Mouse (Mus musculus): ENCODE data around the gene Rbm10. TPM values are rescaled to one million over a fixed set of nuclear protein-coding genes. Genes with fewer than 3 reads are reported as not detected.

Rbm10 gene
- polyA plus RNA-seq (2012; rRNA removed; ENCODE audit: low replicate concordance): 35.0 and 43.5 TPM in 2 replicates

DNA sequence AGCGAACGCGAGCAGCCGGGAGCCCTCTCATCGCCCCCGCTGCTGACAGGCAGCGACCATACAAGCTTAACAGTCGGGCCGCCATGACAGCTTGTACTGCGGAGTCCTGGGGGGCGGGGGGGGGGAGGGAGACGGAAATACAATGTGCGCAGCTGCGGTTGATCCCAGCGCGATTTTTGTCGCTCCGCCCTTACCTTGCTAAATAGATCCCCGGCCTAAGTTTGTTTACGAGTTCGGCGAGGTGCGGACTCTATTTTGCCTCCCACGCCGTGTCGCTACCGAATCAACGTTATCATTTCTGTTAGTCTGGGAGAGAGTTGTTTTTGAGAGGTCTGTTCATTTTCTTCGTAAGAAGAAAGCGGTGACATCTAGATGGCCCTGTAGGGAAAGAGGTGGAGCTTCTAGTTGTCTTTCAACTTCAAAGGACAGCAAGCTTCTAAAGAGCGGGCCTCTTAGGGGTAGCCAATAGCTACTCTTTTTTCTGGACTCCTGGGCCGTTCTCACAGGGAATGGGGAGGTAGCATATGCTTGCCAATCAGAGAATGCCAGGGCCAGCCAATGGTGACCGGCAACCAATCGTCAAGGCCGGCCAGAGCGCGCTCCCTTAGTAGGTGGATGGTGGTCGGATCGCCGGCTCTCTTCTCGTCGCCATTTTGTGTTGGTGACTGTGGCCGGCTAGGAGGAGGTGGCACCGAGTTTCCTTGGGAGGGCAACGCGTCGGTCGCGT is at the start of gene Rbm10, which contains the start of gene Ndufb11:
Gene Rbm10 (plus strand): TSS at position 328 of the 727 bp plus-strand sequence.
Gene Ndufb11 (minus strand): TSS at position 444 of the 727 bp plus-strand sequence.

GRCm38 (mm10) chrX:20658026-20658652 is 40.8 kb downstream of the Rbm10 start, which contains the start of gene Uba1:
Gene Uba1 (plus strand): TSS chrX:20658326.

DNA sequence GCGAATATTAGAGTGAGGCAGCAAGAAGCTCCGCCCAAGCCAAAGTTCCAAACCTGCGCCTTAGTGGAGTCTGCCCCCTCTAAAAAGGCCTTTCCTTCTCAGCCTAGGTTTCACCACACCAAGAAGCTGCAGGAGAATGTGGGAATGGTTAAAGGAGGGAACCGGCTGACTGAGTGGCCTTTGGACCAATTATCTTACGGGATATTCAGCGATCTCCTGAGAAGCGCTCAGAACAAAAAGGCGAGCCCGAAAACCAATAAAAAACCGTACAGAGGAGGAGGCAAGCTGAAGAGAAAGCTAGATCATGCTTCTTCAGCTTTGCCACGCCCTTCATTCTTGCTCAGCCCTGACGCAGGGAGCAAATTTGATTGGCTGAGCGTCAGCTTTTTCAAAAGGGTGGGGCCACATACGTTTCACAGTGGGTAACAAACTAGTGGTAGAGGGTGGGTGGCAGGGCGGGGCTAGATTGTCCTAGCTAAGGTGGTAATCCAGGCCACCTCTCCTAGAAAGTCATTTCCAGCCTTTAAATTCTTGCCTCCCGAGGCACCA is 70.3 kb downstream of the Rbm10 start, which contains the start of gene Cdk16:
Gene Cdk16 (plus strand): TSS at position 436 of the 549 bp plus-strand sequence.

Other genes with a start within 250 kb of the Rbm10 start
- gene Jade3, start 191.8 kb upstream of the Rbm10 start, polyA plus RNA-seq (2012; rRNA removed; ENCODE audit: low replicate concordance): 0.14 and 0.19 TPM in 2 replicates
- gene Rgn, start 67.7 kb upstream of the Rbm10 start, polyA plus RNA-seq (2012; rRNA removed; ENCODE audit: low replicate concordance): 0.08 and 0.14 TPM in 2 replicates
- 65.7 and 81.8 TPM in 2 replicates for gene Ndufb11, start 116 bp downstream of the Rbm10 start, polyA plus RNA-seq (2012; rRNA removed; ENCODE audit: low replicate concordance)
- gene Uba1, start 40.8 kb downstream of the Rbm10 start, polyA plus RNA-seq (2012; rRNA removed; ENCODE audit: low replicate concordance): 215 and 226 TPM in 2 replicates
- gene Cdk16, start 70.5 kb downstream of the Rbm10 start, polyA plus RNA-seq (2012; rRNA removed; ENCODE audit: low replicate concordance): 125 and 166 TPM in 2 replicates
- gene Usp11, start 86.4 kb downstream of the Rbm10 start, polyA plus RNA-seq (2012; rRNA removed; ENCODE audit: low replicate concordance): 1.5 and 1.6 TPM in 2 replicates
- 167 and 190 TPM in 2 replicates for gene Araf, start 180.3 kb downstream of the Rbm10 start, polyA plus RNA-seq (2012; rRNA removed; ENCODE audit: low replicate concordance)